Mouse (Mus musculus) kidney, adult 8-10 months (tissue): ENCODE results near the gene Adat3.

ENCODE experiments used
- DNase-seq, 2 experiments: peaks; one replicate each; pipeline ENCODE4 v3.0.0; 2022

Adat3 gene

GRCm38 (mm10) chr10:80602698-80603325, at the start of gene Adat3, which contains the start of gene Scamp4:
TSS of gene Adat3 (plus strand) at chr10:80602880.
TSS of gene Scamp4 (plus strand) at chr10:80602872.
- peak; percentile 92 to 96 for DNase-seq

- DNase-seq, result no peak
Observed at GRCm38 (mm10) chr10:80553575-80553974, 49.1 kb upstream of the Adat3 start.

GRCm38 (mm10) chr10:80553997-80554396, 48.7 kb upstream of the Adat3 start:
- no peak for DNase-seq

GRCm38 (mm10) chr10:80557346-80557965, 45.2 kb upstream of the Adat3 start:
- peak; percentile 82 to 87 for DNase-seq

- no peak for DNase-seq
Observed at GRCm38 (mm10) chr10:80559431-80559830, 43.2 kb upstream of the Adat3 start.

GRCm38 (mm10) chr10:80560621-80561020, 42.1 kb upstream of the Adat3 start:
- DNase-seq, result no peak

GRCm38 (mm10) chr10:80561116-80561944, 41.4 kb upstream of the Adat3 start, which contains the start of gene Rexo1:
TSS of gene Rexo1 (minus strand) at chr10:80561560.
- DNase-seq, result peak; percentile 91 to 96

- peak; percentile 68 to 88 for DNase-seq
Observed at GRCm38 (mm10) chr10:80566375-80567092, 36.1 kb upstream of the Adat3 start.

- DNase-seq, result no peak
Observed at GRCm38 (mm10) chr10:80568876-80569275, 33.8 kb upstream of the Adat3 start.

- DNase-seq, result peak; percentile 73 to 74
Observed at GRCm38 (mm10) chr10:80569664-80570066, 33.0 kb upstream of the Adat3 start.

- no peak for DNase-seq
Observed at GRCm38 (mm10) chr10:80570419-80570818, 32.3 kb upstream of the Adat3 start.

GRCm38 (mm10) chr10:80570871-80571836, 31.5 kb upstream of the Adat3 start:
- DNase-seq, result no peak

GRCm38 (mm10) chr10:80572477-80572876, 30.2 kb upstream of the Adat3 start:
- no peak for DNase-seq

- DNase-seq, result no peak
Observed at GRCm38 (mm10) chr10:80573944-80574343, 28.7 kb upstream of the Adat3 start.

- DNase-seq, result no peak
Observed at GRCm38 (mm10) chr10:80574896-80575295, 27.8 kb upstream of the Adat3 start.

GRCm38 (mm10) chr10:80575925-80576324, 26.8 kb upstream of the Adat3 start:
- no peak for DNase-seq

GRCm38 (mm10) chr10:80576351-80577194, 26.1 kb upstream of the Adat3 start:
- DNase-seq, result peak in 1 of 2 experiments; percentile 52

- peak; percentile 97 to 98 for DNase-seq
Observed at GRCm38 (mm10) chr10:80577195-80578130, 25.2 kb upstream of the Adat3 start, which contains the start of gene Klf16. TSS of gene Klf16 (minus strand) at chr10:80577321.

- DNase-seq, result peak; percentile 74 to 85
Observed at GRCm38 (mm10) chr10:80578131-80578750, 24.4 kb upstream of the Adat3 start.
